Mouse (Mus musculus) midbrain, postnatal 0 days (tissue): Measurements from ENCODE around the gene D10Jhu81e. TPM values are rescaled to one million over a fixed set of nuclear protein-coding genes. Genes with fewer than 3 reads are reported as not detected.
A peak's percentile ranks its signal among the peaks of the same experiment; 100 is the strongest.

Source experiments
- ATAC-seq: fragments of 200-750 bp; cut with Nextera tagmentation; 2 replicates; pipeline ENCODE4 v1.8.0; 2017; ENCODE audit warnings: moderate number of reproducible peaks, mild to moderate bottlenecking, moderate TSS enrichment, moderate library complexity; ENCODE audit not compliant: low FRiP score
- DNase-seq: peaks from one replicate; pipeline ENCODE4 v3.0.0-alpha.2; 2015; ENCODE audit warnings: low spot score
- H3K27ac ChIP-seq: fragments of 300-500 bp; sonication (generic); 2 replicates; pipeline ENCODE4 v1.5.1; 2014; ENCODE audit warnings: low read depth, mild to moderate bottlenecking, low read length, mixed read lengths
- H3K27me3 ChIP-seq: fragments of 300-500 bp; sonication (generic); 2 replicates; pipeline ENCODE4 v1.6.1; 2014; ENCODE audit warnings: low read length, control low read depth, mixed read lengths; ENCODE audit not compliant: insufficient read depth
- H3K36me3 ChIP-seq: fragments of 300-500 bp; sonication (generic); 2 replicates; pipeline ENCODE4 v1.6.1; 2014; ENCODE audit warnings: low read length, control low read depth, mixed read lengths; ENCODE audit not compliant: insufficient read depth
- H3K4me1 ChIP-seq: fragments of 300-500 bp; sonication (generic); 2 replicates; pipeline ENCODE4 v1.6.1; 2014; ENCODE audit warnings: mild to moderate bottlenecking, control low read depth, antibody characterized with exemption, low read length, mixed read lengths; ENCODE audit not compliant: insufficient read depth
- H3K4me2 ChIP-seq: fragments of 300-500 bp; sonication (generic); 2 replicates; pipeline ENCODE4 v1.6.1; 2014; ENCODE audit warnings: low read depth, mild to moderate bottlenecking, low read length, mixed read lengths; ENCODE audit not compliant: poor library complexity, severe bottlenecking
- H3K4me3 ChIP-seq: fragments of 300-500 bp; sonication (generic); 2 replicates; pipeline ENCODE4 v1.5.1; 2014; ENCODE audit warnings: low read depth, mild to moderate bottlenecking, low read length, moderate library complexity
- H3K9ac ChIP-seq: fragments of 300-500 bp; sonication (generic); replicated peaks from 2 replicates; pipeline ENCODE4 v1.6.1; 2014; ENCODE audit warnings: mild to moderate bottlenecking, low read length, moderate library complexity, mixed read lengths; ENCODE audit not compliant: poor library complexity, severe bottlenecking
- H3K9me3 ChIP-seq: fragments of 300-500 bp; sonication (generic); 2 replicates; pipeline ENCODE4 v1.6.1; 2016; ENCODE audit warnings: low read length, control low read depth
- CTCF ChIP-seq: IDR thresholded peaks from 2 replicates; pipeline ENCODE4 v1.5.1; 2016; ENCODE audit warnings: antibody characterized with exemption, mild to moderate bottlenecking
- WGBS: fragments of 180-500 bp; shearing (Covaris S2); extraction: QIAGEN DNeasy Blood & Tissue Kit; methylation state at CpG from one replicate; pipeline ENCODE4 v1.1.7; 2014; 5-methylcytosine and 5-hydroxymethylcytosine counted together
- polyA plus RNA-seq: library from polyadenylated mRNA; unstranded; fragments of >200 nt; fragmentation: Nextera tagmentation; extraction: Ambion mirVana; gene quantifications from 2 replicates; pipeline ENCODE4 v1.2.1, GENCODE M21; 2015
- total RNA-seq: library from RNA; depleted of rRNA; stranded (reverse); fragments of >200 nt; gene quantifications from 2 replicates; pipeline ENCODE4 v1.2.3, GENCODE M21; 2014

The D10Jhu81e gene
- total and polyA plus RNA-seq, 2 experiments from 2014 or later = 24.1 to 119 TPM

DNA sequence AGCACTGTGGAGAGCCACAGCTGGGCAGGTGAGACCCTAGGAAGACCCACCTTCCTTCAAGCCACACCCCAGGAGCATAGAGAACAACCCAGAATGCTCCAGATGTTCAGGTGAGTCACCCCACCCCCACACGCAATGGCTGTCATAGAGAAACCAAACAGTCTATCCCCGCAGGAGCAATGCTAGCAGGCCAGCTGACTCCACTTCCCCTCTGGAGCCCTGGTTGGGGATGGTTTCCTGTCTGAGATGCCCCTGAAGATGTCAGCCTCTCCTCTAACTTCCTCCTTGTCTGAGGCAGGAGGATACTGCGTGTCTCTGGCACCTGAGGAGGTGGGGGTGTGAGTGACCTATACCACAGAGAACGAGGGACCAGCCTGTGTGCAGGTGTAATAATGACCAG is 35.2 kb downstream of the D10Jhu81e start:
- no peak overlapping the region for H3K4me3 ChIP-seq
- no peak overlapping the region for H3K27ac ChIP-seq
- no peaks in the 10 kb centered on the region for H3K36me3 ChIP-seq
- 85% methylated on average over 4 of the region's 4 CpGs for WGBS
- H3K4me1 ChIP-seq = no peaks in the 10 kb centered on the region
- no peaks in the 10 kb centered on the region for H3K27me3 ChIP-seq
- DNase-seq = no peak
- TF ChIP-seq CTCF = no peak
- H3K9ac ChIP-seq = no peak overlapping the region
- ATAC-seq = no peak
- no peak overlapping the region for H3K4me2 ChIP-seq
- H3K9me3 ChIP-seq = no peaks in the 10 kb centered on the region

DNA sequence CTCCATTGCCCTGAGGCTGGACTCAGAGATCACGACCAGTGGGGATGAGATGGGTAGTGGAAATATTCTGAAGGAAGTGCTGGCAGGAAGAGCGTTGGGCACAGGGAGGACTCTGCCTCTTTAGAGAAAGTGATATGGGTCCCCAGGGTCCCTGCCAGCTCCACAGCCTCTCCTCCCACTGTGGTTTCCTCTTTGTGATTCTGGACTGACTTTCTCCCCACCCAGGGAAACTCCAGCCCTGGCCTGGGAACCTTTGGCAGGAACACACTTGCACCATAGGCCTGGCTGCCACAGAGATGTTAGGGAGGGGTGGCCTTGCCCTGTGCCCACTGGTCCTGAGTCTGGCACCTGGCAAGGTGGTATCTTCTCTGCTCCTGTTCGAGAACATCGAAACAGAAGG is 39.6 kb downstream of the D10Jhu81e start:
- Histone ChIP-seq H3K9me3 (no peaks in the 10 kb centered on the region), H3K4me1 (no peaks in the 10 kb centered on the region), H3K27ac (no peak overlapping the region), H3K36me3 (no peaks in the 10 kb centered on the region), H3K9ac (no peak overlapping the region), H3K4me2 (no peak overlapping the region), H3K4me3 (no peak overlapping the region), H3K27me3 (no peaks in the 10 kb centered on the region)
- TF ChIP-seq CTCF = no peak
- ATAC-seq (no peak), DNase-seq (no peak)
- WGBS = 84% methylated on average over 4 of the region's 4 CpGs

GRCm38 (mm10) chr10:78129423-78129822 is 40.2 kb downstream of the D10Jhu81e start:
- Histone ChIP-seq H3K36me3 (no peaks in the 10 kb centered on the region), H3K27ac (no peak overlapping the region), H3K4me2 (no peak overlapping the region), H3K4me3 (no peak overlapping the region), H3K4me1 (no peaks in the 10 kb centered on the region), H3K9me3 (no peaks in the 10 kb centered on the region), H3K9ac (no peak overlapping the region), H3K27me3 (no peaks in the 10 kb centered on the region)
- no peak for TF ChIP-seq CTCF
- ATAC-seq = no peak
- peak; percentile 67 for DNase-seq
- 45% methylated on average over 11 of the region's 11 CpGs for WGBS

DNA sequence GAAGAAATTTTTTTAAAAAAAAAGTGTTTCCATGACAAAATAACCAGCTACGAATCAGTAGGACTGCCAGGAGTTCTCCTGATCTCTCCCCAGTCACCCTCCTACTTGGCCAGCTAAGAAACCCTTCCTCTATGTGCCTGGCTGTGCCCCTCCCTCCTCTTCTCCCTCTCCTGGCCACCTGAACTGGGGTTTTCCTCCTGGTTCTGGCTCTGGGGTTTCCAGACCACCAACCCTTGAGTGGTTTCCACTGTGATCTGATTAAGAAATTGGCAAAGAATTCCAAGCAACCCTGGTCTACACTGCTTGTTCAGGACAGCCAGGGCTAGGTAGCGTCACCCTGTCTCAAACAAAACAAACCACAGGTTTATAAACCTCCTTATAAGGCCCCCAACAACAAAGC is 40.9 kb downstream of the D10Jhu81e start:
- ATAC-seq (no peak), DNase-seq (no peak)
- Histone ChIP-seq H3K4me3 (no peak overlapping the region), H3K9ac (no peak overlapping the region), H3K27ac (no peak overlapping the region), H3K9me3 (no peaks in the 10 kb centered on the region), H3K4me1 (no peaks in the 10 kb centered on the region), H3K36me3 (no peaks in the 10 kb centered on the region), H3K27me3 (no peaks in the 10 kb centered on the region), H3K4me2 (no peak overlapping the region)
- WGBS = 85% methylated on average over 2 of the region's 2 CpGs
- TF ChIP-seq CTCF = no peak

DNA sequence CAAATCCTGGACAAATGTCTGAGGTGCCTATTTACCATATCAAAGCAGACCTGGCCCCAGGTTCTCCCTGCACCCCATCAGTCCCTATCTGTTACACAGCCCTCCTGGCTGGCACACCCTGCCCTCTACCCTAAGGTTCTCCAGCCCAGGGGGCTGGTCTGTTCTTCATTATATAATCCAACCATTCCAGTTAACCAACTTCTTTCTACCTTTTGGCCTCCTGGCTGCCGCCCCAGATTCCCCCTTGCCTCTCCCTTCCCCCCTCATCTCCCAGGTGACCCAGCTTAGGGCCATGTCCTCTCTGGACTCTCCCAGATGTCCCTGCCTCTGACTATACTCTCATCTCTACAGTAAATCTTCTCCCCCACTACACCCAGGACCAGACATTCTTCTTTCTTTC is 41.7 kb downstream of the D10Jhu81e start:
- 77% methylated on average over 1 of the region's 1 CpGs for WGBS

DNA sequence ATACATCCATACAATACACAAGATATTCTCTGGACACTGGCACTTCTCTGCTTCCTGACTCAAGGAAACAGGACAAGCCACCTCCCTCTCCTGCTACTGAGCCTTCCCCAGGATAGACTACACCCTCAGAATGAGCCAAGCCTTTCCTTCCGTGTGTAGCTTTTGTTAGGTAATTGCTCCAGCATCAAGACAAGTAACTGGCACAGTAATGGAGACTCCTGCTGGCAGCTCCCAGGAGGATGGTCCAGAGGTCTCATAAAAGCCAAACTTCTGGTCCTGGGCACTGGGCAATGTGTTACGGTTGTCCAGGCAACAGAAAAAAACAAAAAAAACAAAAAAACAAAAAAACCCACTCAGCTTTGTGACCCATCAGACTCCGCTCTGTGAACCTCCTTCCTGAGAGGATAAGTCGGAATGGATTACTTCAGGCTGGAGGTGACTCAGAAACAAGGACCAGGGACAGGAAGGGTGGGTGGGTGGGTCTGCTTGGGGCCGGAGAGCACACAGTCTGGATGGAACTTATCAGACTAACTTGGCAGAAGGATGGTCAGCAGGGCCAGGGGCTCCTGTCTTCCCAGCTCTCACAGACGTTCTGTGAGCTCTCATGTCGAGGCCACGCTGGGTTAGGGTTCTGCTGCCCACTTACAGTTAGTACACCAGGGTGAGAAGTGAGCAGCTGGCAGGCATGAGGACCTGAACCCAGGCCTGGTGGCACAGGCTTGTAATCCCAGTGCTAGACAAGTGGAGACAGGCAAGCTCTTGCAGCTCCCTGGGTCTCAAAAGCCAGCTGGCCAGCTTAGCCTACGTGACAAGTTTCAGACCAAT is 42.3 kb downstream of the D10Jhu81e start:
- TF ChIP-seq CTCF = no peak
- 72% methylated on average over 9 of the region's 9 CpGs for WGBS
- H3K36me3 ChIP-seq = no peaks in the 10 kb centered on the region

More for the DNA sequence above, 41.7 kb downstream of the D10Jhu81e start:
- DNase-seq (no peak), ATAC-seq (no peak)
- H3K9ac ChIP-seq = no peak overlapping the region
- TF ChIP-seq CTCF = no peak
- no peaks in the 10 kb centered on the region for H3K36me3 ChIP-seq
- H3K4me1 ChIP-seq = no peaks in the 10 kb centered on the region
- no peaks in the 10 kb centered on the region for H3K27me3 ChIP-seq
- H3K9me3 ChIP-seq = no peaks in the 10 kb centered on the region
- no peak overlapping the region for H3K4me2 ChIP-seq
- no peak overlapping the region for H3K27ac ChIP-seq
- no peak overlapping the region for H3K4me3 ChIP-seq

More for the DNA sequence above, 42.3 kb downstream of the D10Jhu81e start:
- Histone ChIP-seq H3K4me1 (no peaks in the 10 kb centered on the region), H3K4me2 (no peak overlapping the region), H3K4me3 (no peak overlapping the region), H3K27me3 (no peaks in the 10 kb centered on the region), H3K9ac (no peak overlapping the region), H3K27ac (no peak overlapping the region), H3K9me3 (no peaks in the 10 kb centered on the region)
- ATAC-seq (no peak), DNase-seq (peak; percentile 34)
